Mouse (Mus musculus) E14TG2a.4 (cell line): ENCODE measurements around the gene Blvrb.

Experiments used
- H3K27me3 ChIP-seq: 2 replicates; pipeline ENCODE4 v1.6.1; 2014; ENCODE audit warnings: low read length, control low read depth; ENCODE audit not compliant: insufficient read depth
- H3K36me3 ChIP-seq: 2 replicates; pipeline ENCODE4 v1.6.1; 2014; ENCODE audit warnings: low read length, control low read depth; ENCODE audit not compliant: insufficient read depth
- H3K4me1 ChIP-seq: replicated peaks from 2 replicates; pipeline ENCODE4 v1.6.1; 2014; ENCODE audit warnings: low read depth, low read length, control low read depth
- H3K4me3 ChIP-seq: replicated peaks from 2 replicates; pipeline ENCODE4 v1.5.1; 2014; ENCODE audit warnings: mild to moderate bottlenecking, low read length
- H3K9me3 ChIP-seq: 2 replicates; pipeline ENCODE4 v1.6.1; 2014; ENCODE audit warnings: low read length, control low read depth
- CTCF ChIP-seq: conservative IDR thresholded peaks from 2 replicates; pipeline ENCODE4 v1.5.1; 2014; ENCODE audit warnings: low read length
- NANOG ChIP-seq: IDR thresholded peaks from 2 replicates; pipeline ENCODE4 v1.6.1; 2014; ENCODE audit warnings: borderline replicate concordance, low read length, mixed read lengths
- POU5F1 ChIP-seq: IDR thresholded peaks from 2 replicates; pipeline ENCODE4 v1.6.1; 2014; ENCODE audit warnings: low read length, borderline replicate concordance

Gene Blvrb

DNA sequence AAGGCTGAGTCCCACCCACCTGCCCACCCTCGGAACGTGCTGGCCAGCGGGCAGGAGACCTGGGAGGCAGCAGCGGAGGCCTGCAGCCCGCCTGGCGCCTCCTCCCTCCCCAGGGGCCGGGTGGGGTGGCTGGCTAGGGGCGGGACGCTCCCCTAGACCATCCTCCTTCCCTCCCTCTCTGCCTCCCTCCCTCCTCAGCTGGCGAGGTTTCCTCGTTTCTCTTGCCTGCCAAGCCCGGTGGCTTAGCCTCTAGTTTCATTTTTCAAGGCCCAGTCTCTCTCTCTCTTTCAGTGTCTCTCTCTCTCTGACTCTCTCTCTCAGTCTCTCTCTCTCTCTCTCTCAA lies 33.8 kb downstream of the Blvrb start:
- TF ChIP-seq CTCF: no peak
- TF ChIP-seq POU5F1: no peak
- no peak for TF ChIP-seq NANOG
- H3K9me3 ChIP-seq: no peaks in the 10 kb centered on the region
- H3K4me3 ChIP-seq: peak overlapping the region; percentile 43
- peaks cover 83% of the 10 kb centered on the region for H3K4me1 ChIP-seq
- no peaks in the 10 kb centered on the region for H3K27me3 ChIP-seq
- peaks cover 22% of the 10 kb centered on the region for H3K36me3 ChIP-seq

DNA sequence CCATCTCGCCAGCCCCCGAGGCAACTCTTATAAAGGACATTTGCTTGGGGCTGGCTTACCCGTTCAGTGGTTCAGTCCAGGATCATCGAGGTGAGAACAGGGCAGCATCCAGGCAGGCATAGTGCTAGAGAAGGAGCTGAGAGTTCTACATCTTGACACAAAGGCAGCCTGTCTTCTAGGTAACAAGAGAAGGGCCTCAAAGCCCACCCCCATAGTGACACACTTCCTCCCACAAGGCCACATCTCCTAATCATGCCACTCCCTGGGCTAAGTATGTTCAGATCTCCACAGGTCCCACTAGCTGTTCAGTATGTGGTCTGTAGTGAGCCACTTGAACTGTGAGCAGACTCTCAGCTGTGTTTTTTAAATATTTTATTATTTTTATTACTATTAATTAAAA lies 36.1 kb downstream of the Blvrb start:
- TF ChIP-seq NANOG (no peak), CTCF (no peak), POU5F1 (no peak)
- Histone ChIP-seq H3K27me3 (no peaks in the 10 kb centered on the region), H3K36me3 (0 out of 2 replicates have a peak, but pooled peaks cover 3% of the 10 kb centered on the region), H3K4me1 (peaks cover 73% of the 10 kb centered on the region), H3K9me3 (no peaks in the 10 kb centered on the region), H3K4me3 (peak overlapping the region; percentile 49)

DNA sequence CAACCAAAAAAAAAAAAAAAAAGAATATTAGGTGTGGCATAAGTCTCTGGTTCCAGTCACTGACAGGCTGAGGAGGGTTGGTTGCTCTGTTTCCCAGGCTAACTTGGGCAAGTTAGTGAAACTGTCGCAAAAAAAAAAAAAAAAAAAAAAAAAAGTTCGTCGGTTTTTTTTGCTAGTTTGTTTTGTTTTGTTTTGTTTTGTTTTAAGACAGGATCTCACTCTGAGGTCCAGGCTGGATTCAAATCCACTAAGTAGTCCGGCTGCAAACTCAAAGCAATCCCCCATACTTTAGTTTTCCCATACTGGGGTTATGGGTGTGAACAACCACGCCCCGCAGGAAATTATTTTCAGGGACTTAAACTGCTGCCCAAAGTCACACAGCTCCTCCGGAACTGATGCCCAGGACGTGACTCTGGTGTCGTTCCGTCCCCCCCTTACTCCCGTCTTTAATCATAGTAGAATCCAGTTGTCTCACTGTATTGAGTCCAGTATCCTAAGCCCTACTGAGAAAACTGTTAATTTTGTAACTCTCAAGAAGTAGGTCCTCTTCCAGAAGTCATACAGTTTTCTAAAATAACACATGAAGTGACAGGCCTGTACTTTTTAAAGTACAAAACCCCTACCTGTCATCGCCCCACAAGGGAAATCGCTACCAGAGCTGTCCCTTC lies 38.5 kb downstream of the Blvrb start:
- TF ChIP-seq NANOG: no peak
- no peak for TF ChIP-seq POU5F1
- no peak for TF ChIP-seq CTCF
- H3K27me3 ChIP-seq: no peaks in the 10 kb centered on the region
- H3K9me3 ChIP-seq: no peaks in the 10 kb centered on the region
- H3K36me3 ChIP-seq: peaks cover 13% of the 10 kb centered on the region
- H3K4me1 ChIP-seq: peaks cover 74% of the 10 kb centered on the region
- peak overlapping the region; percentile 69 for H3K4me3 ChIP-seq

DNA sequence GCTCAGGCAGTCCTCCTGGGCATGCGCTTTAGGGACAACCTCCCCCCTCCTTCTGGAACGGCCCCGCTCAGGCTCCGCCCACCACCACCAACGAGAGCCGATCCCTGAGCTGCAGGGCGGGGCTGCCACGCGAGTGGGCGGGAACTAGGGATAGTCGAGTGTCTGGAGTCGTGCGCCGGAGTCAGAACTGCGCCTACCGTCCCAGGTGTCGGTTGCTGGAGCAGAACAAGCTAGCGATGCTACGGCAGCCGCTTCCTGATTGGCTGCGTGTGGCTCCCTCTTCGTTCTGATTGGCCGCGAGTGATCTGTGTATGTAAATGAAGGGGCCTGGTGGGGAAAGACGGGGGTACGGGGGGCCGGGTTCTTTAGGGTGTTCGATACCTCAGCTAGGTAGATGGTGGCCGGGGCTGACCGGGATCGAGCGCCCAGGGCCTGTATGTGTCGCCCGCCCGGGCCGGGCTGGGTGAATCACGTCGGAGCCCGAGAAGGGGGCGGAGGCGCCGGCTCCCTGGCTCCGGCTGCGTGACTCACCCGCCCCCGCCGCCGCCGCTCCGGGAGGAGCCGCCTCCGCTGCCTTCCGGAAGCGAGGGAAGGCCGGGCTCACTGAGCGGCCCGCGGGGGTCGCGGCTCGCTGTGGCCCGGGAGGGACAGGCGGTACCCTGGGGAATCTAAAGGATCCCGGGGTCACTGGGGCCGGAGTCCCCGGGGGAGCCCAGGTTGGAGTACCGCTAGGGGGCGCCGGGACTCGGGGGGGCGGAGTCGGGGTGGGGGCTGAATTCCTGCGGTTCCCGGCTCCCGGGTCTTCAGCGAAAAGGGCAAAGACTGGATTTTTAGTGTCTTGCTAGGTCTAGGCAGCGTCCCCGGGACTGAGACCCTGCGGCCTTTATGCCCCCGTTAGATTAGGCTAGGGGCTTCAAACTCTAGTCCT lies 39.3 kb downstream of the Blvrb start, which contains the start of gene Sertad1:
TSS of gene Sertad1 (plus strand) at position 141 of the 928 bp plus-strand sequence.
- Histone ChIP-seq H3K4me3 (peak within 1 kb of the TSS; percentile 95), H3K4me1 (peaks cover 77% of the 10 kb centered on the region), H3K36me3 (peaks cover 13% of the 10 kb centered on the region), H3K27me3 (no peaks in the 10 kb centered on the region), H3K9me3 (no peaks in the 10 kb centered on the region)
- TF ChIP-seq POU5F1 (no peak), NANOG (peak; percentile 16; the same call in 1 of the 2 replicates), CTCF (peak; percentile 31)

DNA sequence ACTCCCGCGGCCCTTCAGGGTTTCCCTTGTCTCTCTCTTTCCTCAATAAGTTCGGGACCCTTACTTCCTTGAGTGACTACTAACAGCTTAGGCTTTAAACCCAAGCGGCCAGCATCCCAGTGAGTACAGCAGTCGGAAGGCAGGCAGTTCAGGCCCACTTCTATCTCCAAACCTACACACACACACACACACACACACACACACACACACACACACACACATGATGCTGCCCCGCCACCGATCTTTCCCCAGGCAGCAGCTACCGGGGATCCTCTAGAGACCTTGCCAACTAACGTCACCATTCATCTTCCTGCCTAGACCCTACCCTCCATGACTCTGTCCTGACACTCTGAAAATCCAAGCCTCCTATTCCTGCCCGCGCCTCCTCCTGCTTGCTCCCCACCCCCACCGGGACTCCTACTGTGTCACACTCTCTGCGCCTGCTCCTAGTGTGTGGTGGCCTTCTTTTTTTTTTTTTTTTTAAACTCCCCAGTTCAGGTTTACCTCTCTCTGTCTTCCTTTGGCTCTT lies 40.0 kb downstream of the Blvrb start:
- TF ChIP-seq NANOG (no peak), POU5F1 (no peak), CTCF (no peak)
- no peaks in the 10 kb centered on the region for H3K9me3 ChIP-seq
- H3K4me3 ChIP-seq: peak overlapping the region; percentile 95
- peaks cover 13% of the 10 kb centered on the region for H3K36me3 ChIP-seq
- no peaks in the 10 kb centered on the region for H3K27me3 ChIP-seq
- H3K4me1 ChIP-seq: peaks cover 77% of the 10 kb centered on the region

DNA sequence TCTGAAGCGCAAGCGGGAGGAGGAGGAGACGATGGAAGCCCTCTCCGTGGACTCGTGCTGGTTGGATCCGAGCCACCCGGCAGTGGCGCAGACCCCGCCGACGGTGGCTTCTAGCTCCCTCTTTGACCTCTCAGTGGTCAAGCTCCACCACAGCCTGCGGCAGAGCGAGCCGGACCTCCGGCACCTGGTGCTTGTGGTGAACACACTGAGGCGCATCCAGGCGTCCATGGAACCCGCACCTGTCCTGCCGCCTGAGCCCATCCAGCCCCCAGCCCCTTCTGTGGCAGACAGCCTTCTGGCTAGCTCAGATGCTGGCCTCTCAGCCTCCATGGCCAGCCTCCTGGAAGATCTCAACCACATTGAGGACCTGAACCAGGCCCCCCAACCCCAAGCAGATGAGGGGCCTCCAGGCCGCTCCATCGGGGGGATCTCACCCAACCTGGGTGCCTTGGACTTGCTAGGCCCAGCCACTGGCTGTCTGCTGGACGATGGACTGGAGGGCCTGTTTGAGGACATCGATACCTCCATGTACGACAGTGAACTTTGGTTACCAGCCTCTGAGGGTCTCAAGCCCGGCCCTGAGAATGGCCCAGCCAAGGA lies 41.6 kb downstream of the Blvrb start:
- H3K27me3 ChIP-seq: no peaks in the 10 kb centered on the region
- no peak for TF ChIP-seq NANOG
- H3K4me3 ChIP-seq: peak overlapping the region; percentile 74
- H3K36me3 ChIP-seq: peaks cover 13% of the 10 kb centered on the region
- H3K9me3 ChIP-seq: no peaks in the 10 kb centered on the region
- peaks cover 78% of the 10 kb centered on the region for H3K4me1 ChIP-seq

DNA sequence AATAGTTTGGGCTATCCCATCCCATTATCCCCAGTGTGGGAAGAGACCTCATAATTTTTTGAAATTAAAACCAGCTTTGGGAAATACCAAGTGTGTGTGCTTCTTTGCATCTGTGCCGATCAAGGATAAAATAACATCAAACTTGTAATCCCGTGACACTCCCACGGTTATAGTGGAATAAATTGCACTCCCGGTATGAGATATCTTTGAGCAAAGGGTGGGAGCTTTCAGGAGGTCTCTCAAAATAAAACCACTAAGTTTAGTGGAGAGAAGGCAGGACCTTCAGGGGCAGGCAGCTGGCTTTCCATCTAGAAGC lies 42.4 kb downstream of the Blvrb start:
- Histone ChIP-seq H3K27me3 (no peaks in the 10 kb centered on the region), H3K36me3 (peaks cover 13% of the 10 kb centered on the region), H3K4me1 (peaks cover 73% of the 10 kb centered on the region), H3K9me3 (no peaks in the 10 kb centered on the region), H3K4me3 (peak overlapping the region; percentile 74)
- TF ChIP-seq CTCF (no peak), NANOG (no peak), POU5F1 (no peak)

DNA sequence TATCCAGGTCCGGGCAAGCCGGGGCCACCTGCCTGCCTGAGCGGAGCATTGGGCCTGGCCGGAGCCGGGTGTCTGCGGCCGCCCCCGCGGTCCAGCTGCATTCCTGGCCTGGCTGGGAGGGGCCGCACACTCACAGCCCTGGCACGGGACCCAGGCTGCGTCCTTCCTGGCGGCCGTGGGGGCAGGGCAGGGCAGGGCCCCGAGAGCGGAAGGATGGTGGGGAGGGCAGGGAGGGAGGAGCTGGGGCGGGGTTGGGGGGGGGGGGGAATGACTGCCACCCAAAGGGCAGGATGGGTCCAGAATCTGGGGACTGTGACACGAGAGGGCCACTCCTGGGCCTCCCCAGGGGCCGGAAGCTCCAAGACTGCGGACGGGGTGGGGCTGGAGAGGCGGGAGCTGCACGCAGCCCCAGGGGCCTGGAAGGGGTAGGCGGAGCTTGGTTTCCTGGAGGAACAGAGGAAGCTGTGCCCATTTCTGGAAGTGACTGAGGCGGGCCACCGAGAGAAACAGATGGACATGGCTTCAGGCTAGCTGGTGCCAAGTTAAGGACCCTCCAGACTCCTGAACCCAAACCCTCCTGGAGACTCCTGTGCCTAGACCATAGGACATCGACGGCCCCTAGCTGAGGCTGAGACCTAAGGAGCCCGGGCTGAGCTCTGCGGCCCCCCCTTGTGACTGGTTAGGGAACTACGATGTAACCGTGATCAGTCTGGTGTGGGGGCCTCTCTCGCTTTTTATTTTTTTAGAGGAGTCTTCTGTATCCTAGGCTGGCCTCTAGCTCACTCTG lies 43.0 kb downstream of the Blvrb start:
- Histone ChIP-seq H3K27me3 (no peaks in the 10 kb centered on the region), H3K4me1 (peaks cover 71% of the 10 kb centered on the region), H3K9me3 (no peaks in the 10 kb centered on the region), H3K36me3 (peaks cover 13% of the 10 kb centered on the region), H3K4me3 (peak overlapping the region; percentile 74)
- TF ChIP-seq CTCF (peak; percentile 99), NANOG (no peak)
